Mouse (Mus musculus) neutrophil, adult 59 days (primary cell): ENCODE results near the gene Dnah8. TPM values are rescaled to one million over a fixed set of nuclear protein-coding genes. Genes with fewer than 3 reads are reported as not detected.

Experiments
- total RNA-seq, 2 experiments: library from RNA; stranded (reverse); gene quantifications; 1 replicate in 1 of 2; 2 replicates in 1 of 2; pipeline ENCODE4 v1.2.4; 2023

Dnah8 gene
- total RNA-seq = 10 to 100 TPM; 25.7 to 26.0 TPM

GRCm38 (mm10) chr17:30624132-30624531, at the start of gene Dnah8:
TSS of gene Dnah8 (plus strand) at chr17:30624354.

GRCm38 (mm10) chr17:30575941-30576773, 48.0 kb upstream of the Dnah8 start, which contains the start of gene Btbd9:
TSS of gene Btbd9 (minus strand) at chr17:30576488.

GRCm38 (mm10) chr17:30626719-30627118, 2.6 kb downstream of the Dnah8 start, which contains the start of gene Glo1:
TSS of gene Glo1 (minus strand) at chr17:30626871.

GRCm38 (mm10) chr17:30901627-30902026, 277.5 kb downstream of the Dnah8 start, which contains the start of gene Glp1r:
TSS of gene Glp1r (plus strand) at chr17:30901817.

Other genes with a start within 250 kb of the Dnah8 start
- gene Btbd9, start 47.9 kb upstream of the Dnah8 start, total RNA-seq = 10 to 100 TPM; 49.4 to 51.1 TPM
- gene Glo1, start 2.5 kb downstream of the Dnah8 start, total RNA-seq = 10 to 100 TPM; 26.7 to 29.0 TPM